ENCODE assay signal across 13 mouse cellular contexts in genomic region chr1:139049881-139050472, GRCm38 (mm10).
A peak's percentile ranks its signal among the peaks of the same experiment; 100 is the strongest.
DNase-seq lines count a peak whose midpoint lies in the region; ATAC-seq lines count a peak whose summit lies in the region.
"Had no signal": no experiment of that assay in that cellular context is flagged by ENCODE, and none has a peak within 500 bp of the region (broad histone marks: within the 10 kb centered on the region; RNA-seq: fewer than 3 reads in every experiment).

No protein-coding gene starts in this region.

- WGBS in forebrain, embryonic 13.5 days: 63% methylated on average over 11 of the region's 11 CpGs
- WGBS in forebrain, embryonic 10.5 days: 86% methylated on average over 11 of the region's 11 CpGs
- 53% methylated on average over 11 of the region's 11 CpGs for WGBS in forebrain, embryonic 15.5 days
- WGBS in stomach, embryonic 16.5 days: 58% methylated on average over 11 of the region's 11 CpGs

- no peak overlapping the region; the same call in 1 of the 2 replicates for H3K27ac ChIP-seq in forebrain, embryonic 13.5 days
- H3K27ac ChIP-seq in forebrain, embryonic 10.5 days: no peak overlapping the region
- 0 out of 2 replicates have a peak overlapping the region, but pooled peaks have one; percentile 12 for H3K27ac ChIP-seq in forebrain, embryonic 15.5 days (replicated peaks)
- no peak overlapping the region for H3K27ac ChIP-seq in stomach, embryonic 16.5 days (ENCODE audit: low read length)
- H3K27ac ChIP-seq: heart, embryonic 13.5 days; kidney, postnatal 0 days had no signal

- no peaks in the 10 kb centered on the region for H3K27me3 ChIP-seq in forebrain, embryonic 13.5 days
- no peaks in the 10 kb centered on the region for H3K27me3 ChIP-seq in forebrain, embryonic 10.5 days (ENCODE audit: poor library complexity, severe bottlenecking)
- no peaks in the 10 kb centered on the region for H3K27me3 ChIP-seq in forebrain, embryonic 15.5 days
- no peaks in the 10 kb centered on the region for H3K27me3 ChIP-seq in stomach, embryonic 16.5 days (ENCODE audit: control insufficient read depth, insufficient read depth, low read length)
- H3K27me3 ChIP-seq: heart, embryonic 13.5 days had no signal

- no peak overlapping the region for H3K4me3 ChIP-seq in forebrain, embryonic 13.5 days
- no peak overlapping the region for H3K4me3 ChIP-seq in forebrain, embryonic 10.5 days
- no peak overlapping the region for H3K4me3 ChIP-seq in forebrain, embryonic 15.5 days
- no peak overlapping the region for H3K4me3 ChIP-seq in stomach, embryonic 16.5 days (replicated peaks; ENCODE audit: low read length)
- H3K4me3 ChIP-seq: heart, embryonic 13.5 days had no signal

- 0 out of 2 replicates have a peak overlapping the region, but pooled peaks have one; percentile 18 for H3K4me2 ChIP-seq in forebrain, embryonic 13.5 days
- H3K4me2 ChIP-seq in forebrain, embryonic 15.5 days (replicated peaks): no peak overlapping the region
- H3K4me2 ChIP-seq in stomach, embryonic 16.5 days (ENCODE audit: low read depth, low read length): peak overlapping the region; percentile 32
- H3K4me2 ChIP-seq: heart, embryonic 13.5 days; liver, embryonic 11.5 days had no signal

- ATAC-seq in forebrain, embryonic 13.5 days: peak; percentile 70; the same call in 1 of the 2 replicates
- ATAC-seq in forebrain, embryonic 15.5 days (replicated peaks): peak; percentile 61; the same call in 1 of the 2 replicates
- no peak for ATAC-seq in stomach, embryonic 16.5 days (ENCODE audit: insufficient read depth, low FRiP score)

- 0 out of 2 replicates have a peak overlapping the region, but pooled peaks have one; percentile 27 for H3K9ac ChIP-seq in forebrain, embryonic 13.5 days
- H3K9ac ChIP-seq in forebrain, embryonic 15.5 days (replicated peaks): 0 out of 2 replicates have a peak overlapping the region, but pooled peaks have one; percentile 6
- no peak overlapping the region for H3K9ac ChIP-seq in stomach, embryonic 16.5 days (ENCODE audit: low read length)
- H3K9ac ChIP-seq: heart, embryonic 13.5 days had no signal

- peaks cover 11% of the 10 kb centered on the region for H3K4me1 ChIP-seq in forebrain, embryonic 13.5 days
- peaks cover 9% of the 10 kb centered on the region for H3K4me1 ChIP-seq in forebrain, embryonic 10.5 days
- H3K4me1 ChIP-seq in forebrain, embryonic 15.5 days: peaks cover 9% of the 10 kb centered on the region
- peaks cover 11% of the 10 kb centered on the region; the same call in 1 of the 2 replicates for H3K4me1 ChIP-seq in stomach, embryonic 16.5 days (ENCODE audit: control insufficient read depth, insufficient read depth, low read length)

- no peaks in the 10 kb centered on the region for H3K9me3 ChIP-seq in forebrain, embryonic 13.5 days (replicated peaks)
- no peaks in the 10 kb centered on the region for H3K9me3 ChIP-seq in forebrain, embryonic 10.5 days
- H3K9me3 ChIP-seq in forebrain, embryonic 15.5 days: no peaks in the 10 kb centered on the region
- no peaks in the 10 kb centered on the region for H3K9me3 ChIP-seq in stomach, embryonic 16.5 days (replicated peaks; ENCODE audit: control insufficient read depth, low read length)
- H3K9me3 ChIP-seq: heart, embryonic 13.5 days had no signal

- no peak for DNase-seq in forebrain, embryonic 10.5 days (ENCODE audit: extremely low spot score, low spot score)
- DNase-seq in right cerebral cortex, adult 18-20 months: peak; percentile 5
- DNase-seq in right cerebral cortex, postnatal 25 days: no peak
- DNase-seq in adrenal gland, adult 18-20 months (ENCODE audit: low spot score in 2 of 2): no peak
- DNase-seq in testis, postnatal 14 days (ENCODE audit: low spot score): no peak
- DNase-seq: layer of hippocampus, postnatal 36 days; thymus, postnatal 14 days had no signal

- no peaks in the 10 kb centered on the region; the same call in 1 of the 2 replicates for H3K36me3 ChIP-seq in forebrain, embryonic 13.5 days (ENCODE audit: poor library complexity, severe bottlenecking)
- peaks cover 5% of the 10 kb centered on the region; the same call in 1 of the 2 replicates for H3K36me3 ChIP-seq in forebrain, embryonic 10.5 days (replicated peaks)
- H3K36me3 ChIP-seq in forebrain, embryonic 15.5 days: no peaks in the 10 kb centered on the region; the same call in 1 of the 2 replicates
- no peaks in the 10 kb centered on the region for H3K36me3 ChIP-seq in stomach, embryonic 16.5 days (ENCODE audit: control insufficient read depth, insufficient read depth, low read length)
